Mouse (Mus musculus): ENCODE measurements around the gene Timm8a2. TPM values are rescaled to one million over a fixed set of nuclear protein-coding genes. Genes with fewer than 3 reads are reported as not detected.
"Not testable (repeated sequence)": the region's sequence is repeated elsewhere in the genome, so short reads cannot be mapped to it uniquely, and the experiment has no call there.

Timm8a2 gene
- polyA plus RNA-seq, 1 experiment = not detected

DNA sequence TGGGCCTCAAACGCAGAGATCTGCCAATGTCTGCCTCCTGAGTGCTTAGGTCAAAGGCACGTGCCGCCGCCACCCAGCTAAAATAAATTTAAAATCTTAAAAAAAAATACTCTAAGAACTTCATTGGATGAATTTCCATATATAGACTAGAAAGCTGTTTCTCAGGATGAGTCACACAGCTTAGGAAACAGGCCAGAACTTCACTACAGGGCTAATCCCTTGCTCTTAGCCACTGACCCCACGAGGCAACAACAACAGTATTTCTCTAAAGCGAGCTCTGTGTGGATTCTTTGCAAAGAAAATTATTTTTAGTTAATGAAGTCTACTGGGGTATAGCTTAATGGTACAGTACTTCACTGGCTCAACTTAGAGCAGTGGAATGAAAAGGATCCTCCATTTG is 26.9 kb downstream of the Timm8a2 start:
- Histone ChIP-seq H3K27ac (ENCODE audit: insufficient read depth, low read depth, low read length) (no peak overlapping the region), H3K4me3 (ENCODE audit: insufficient read depth, low read depth, low read length) (no peak overlapping the region), H3K4me1 (ENCODE audit: control insufficient read depth, insufficient read depth, low read length) (no peaks in the 10 kb centered on the region)
- 70% methylated on average over 6 of the region's 6 CpGs for WGBS
- TF ChIP-seq POLR2A (IDR thresholded peaks at IDR 0.05; ENCODE audit: insufficient read depth, low read depth, low read length) = no peak
- no peak for TF ChIP-seq CTCF (IDR thresholded peaks at IDR 0.05; ENCODE audit: insufficient read depth, low read depth, low read length)

DNA sequence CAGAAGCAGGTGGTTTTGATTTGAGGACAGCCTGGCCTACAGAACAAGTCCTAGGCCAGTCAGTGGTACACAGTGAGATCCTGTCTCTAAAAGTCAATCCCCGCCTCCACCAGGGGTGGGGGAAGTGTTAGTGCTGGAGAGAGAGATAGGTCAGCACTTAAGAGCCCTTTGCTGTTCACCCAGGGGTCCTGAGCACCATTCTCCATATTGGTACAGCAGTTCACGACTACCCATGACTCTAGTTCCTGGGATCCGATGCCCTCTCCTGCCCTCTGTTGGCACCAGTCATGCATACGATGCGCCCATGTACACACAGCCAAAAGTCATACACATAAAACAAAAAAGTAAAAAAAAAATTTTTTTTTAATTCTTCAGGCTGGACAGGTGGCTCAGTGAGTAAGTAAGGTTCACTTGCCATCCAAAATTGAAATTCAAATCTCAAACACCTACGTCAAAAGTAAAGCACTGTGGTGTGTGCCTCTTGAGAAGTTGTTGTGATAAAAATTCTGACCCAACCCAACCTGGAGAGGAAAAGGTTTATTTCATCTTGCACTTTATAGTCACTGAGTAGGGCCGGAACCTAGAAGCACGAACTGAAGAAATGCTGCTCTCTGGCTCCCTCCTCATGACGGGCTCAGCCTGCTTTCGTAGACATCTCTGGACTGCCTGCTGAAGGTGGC is 28.1 kb downstream of the Timm8a2 start:
- no peaks in the 10 kb centered on the region for H3K4me1 ChIP-seq (ENCODE audit: control insufficient read depth, insufficient read depth, low read length)
- H3K4me3 ChIP-seq (ENCODE audit: insufficient read depth, low read depth, low read length) = no peak overlapping the region
- 89% methylated on average over 10 of the region's 10 CpGs for WGBS
- TF ChIP-seq POLR2A (IDR thresholded peaks at IDR 0.05; ENCODE audit: insufficient read depth, low read depth, low read length) (no peak), CTCF (IDR thresholded peaks at IDR 0.05; ENCODE audit: insufficient read depth, low read depth, low read length) (no peak)
- H3K27ac ChIP-seq (ENCODE audit: insufficient read depth, low read depth, low read length) = no peak overlapping the region

- Histone ChIP-seq H3K4me3 (ENCODE audit: insufficient read depth, low read depth, low read length) (no peak overlapping the region), H3K27ac (ENCODE audit: insufficient read depth, low read depth, low read length) (no peak overlapping the region), H3K4me1 (ENCODE audit: control insufficient read depth, insufficient read depth, low read length) (no peaks in the 10 kb centered on the region)
- 86% methylated on average over 5 of the region's 5 CpGs for WGBS
- TF ChIP-seq POLR2A (IDR thresholded peaks at IDR 0.05; ENCODE audit: insufficient read depth, low read depth, low read length) (no peak), CTCF (IDR thresholded peaks at IDR 0.05; ENCODE audit: insufficient read depth, low read depth, low read length) (no peak)
Observed at GRCm38 (mm10) chr14:122063599-122063998, 29.1 kb downstream of the Timm8a2 start.

- TF ChIP-seq CTCF (IDR thresholded peaks at IDR 0.05; ENCODE audit: insufficient read depth, low read depth, low read length) (peak; percentile 56; the same call in 1 of the 2 replicates), POLR2A (IDR thresholded peaks at IDR 0.05; ENCODE audit: insufficient read depth, low read depth, low read length) (no peak)
- H3K4me3 ChIP-seq (ENCODE audit: insufficient read depth, low read depth, low read length) = no peak overlapping the region
- H3K4me1 ChIP-seq (ENCODE audit: control insufficient read depth, insufficient read depth, low read length) = no peaks in the 10 kb centered on the region
- WGBS = 2% methylated on average over 2 of the region's 2 CpGs
- no peak overlapping the region for H3K27ac ChIP-seq (ENCODE audit: insufficient read depth, low read depth, low read length)
Observed at GRCm38 (mm10) chr14:122064519-122064918, 30.0 kb downstream of the Timm8a2 start.

- 86% methylated on average over 4 of the region's 4 CpGs for WGBS
- TF ChIP-seq POLR2A (IDR thresholded peaks at IDR 0.05; ENCODE audit: insufficient read depth, low read depth, low read length) (no peak), CTCF (IDR thresholded peaks at IDR 0.05; ENCODE audit: insufficient read depth, low read depth, low read length) (no peak)
- H3K27ac ChIP-seq (ENCODE audit: insufficient read depth, low read depth, low read length) = no peak overlapping the region
- no peaks in the 10 kb centered on the region for H3K4me1 ChIP-seq (ENCODE audit: control insufficient read depth, insufficient read depth, low read length)
- H3K4me3 ChIP-seq (ENCODE audit: insufficient read depth, low read depth, low read length) = no peak overlapping the region
Observed at GRCm38 (mm10) chr14:122066243-122066642, 31.8 kb downstream of the Timm8a2 start.

- not testable (repeated sequence) for H3K4me1 ChIP-seq (ENCODE audit: control insufficient read depth, insufficient read depth, low read length); H3K4me3 ChIP-seq (ENCODE audit: insufficient read depth, low read depth, low read length); H3K27ac ChIP-seq (ENCODE audit: insufficient read depth, low read depth, low read length)
- 48% methylated on average over 3 of the region's 3 CpGs for WGBS
Observed at GRCm38 (mm10) chr14:122068036-122068435, 33.6 kb downstream of the Timm8a2 start.

DNA sequence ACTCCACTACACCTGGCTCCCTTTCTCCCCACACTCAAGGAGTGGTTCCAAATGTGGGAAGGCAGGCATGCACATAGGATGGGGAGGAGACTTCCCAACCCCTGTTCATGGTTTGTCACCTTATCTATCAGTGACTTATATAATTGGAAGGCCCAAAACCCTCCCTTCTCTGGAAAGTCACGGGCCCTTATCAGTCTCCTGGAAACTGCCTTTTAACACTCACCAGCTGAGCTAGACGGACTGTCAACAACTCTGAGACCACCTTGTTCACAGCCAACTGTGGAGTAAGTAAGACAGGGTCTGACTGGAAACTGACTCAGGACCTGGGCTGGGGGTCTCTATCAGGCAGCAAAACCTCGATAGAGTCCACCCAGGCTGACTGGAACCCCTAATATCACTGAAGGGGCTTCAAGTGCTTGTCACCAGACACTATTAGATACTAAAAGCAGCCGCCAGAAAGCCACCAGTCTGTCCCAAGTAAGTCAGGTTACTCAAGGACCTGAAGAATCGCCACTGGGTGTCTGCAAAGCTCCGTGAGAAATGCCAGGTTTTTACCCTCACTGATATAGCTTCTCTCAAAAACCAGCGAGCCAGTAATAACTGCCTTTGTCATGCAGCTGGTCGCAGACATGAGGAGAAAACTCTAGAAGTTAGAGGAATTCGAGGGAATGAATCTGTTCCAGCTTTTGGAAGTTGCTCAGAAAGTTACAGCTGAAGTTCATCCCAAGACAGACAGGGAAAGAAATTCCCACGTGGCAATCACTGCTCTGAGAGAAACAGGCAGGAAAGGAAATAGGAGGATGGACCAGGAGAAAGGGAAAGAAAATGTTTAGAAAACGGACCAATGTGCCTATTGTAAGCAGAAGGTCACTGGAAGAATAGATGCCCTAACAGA is 34.6 kb downstream of the Timm8a2 start:
- H3K4me3 ChIP-seq (ENCODE audit: insufficient read depth, low read depth, low read length) = no peak overlapping the region
- TF ChIP-seq CTCF (IDR thresholded peaks at IDR 0.05; ENCODE audit: insufficient read depth, low read depth, low read length) (no peak), POLR2A (IDR thresholded peaks at IDR 0.05; ENCODE audit: insufficient read depth, low read depth, low read length) (no peak)
- no peak overlapping the region for H3K27ac ChIP-seq (ENCODE audit: insufficient read depth, low read depth, low read length)
- no peaks in the 10 kb centered on the region for H3K4me1 ChIP-seq (ENCODE audit: control insufficient read depth, insufficient read depth, low read length)
- WGBS = 53% methylated on average over 11 of the region's 11 CpGs

DNA sequence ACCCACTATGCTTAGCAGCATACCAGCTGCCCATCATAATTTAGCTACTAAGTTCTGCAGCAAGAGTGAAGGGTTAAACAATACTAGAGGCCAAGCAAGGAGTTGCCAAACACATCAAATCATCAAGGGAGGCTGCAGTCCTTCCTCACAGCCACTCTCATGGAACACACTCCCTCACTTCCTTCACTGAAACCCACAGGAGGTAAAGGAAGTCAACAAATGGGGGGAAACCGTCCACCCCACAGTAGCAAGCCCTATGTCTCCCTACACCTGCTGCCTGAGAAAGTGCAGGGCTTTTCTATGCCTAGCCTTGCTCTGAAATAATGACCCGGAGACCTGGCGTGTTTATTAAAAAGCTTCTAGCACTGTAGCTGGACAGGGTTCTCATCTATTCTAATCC is 35.5 kb downstream of the Timm8a2 start:
- 84% methylated on average over 3 of the region's 3 CpGs for WGBS
- TF ChIP-seq POLR2A (IDR thresholded peaks at IDR 0.05; ENCODE audit: insufficient read depth, low read depth, low read length) (no peak), CTCF (IDR thresholded peaks at IDR 0.05; ENCODE audit: insufficient read depth, low read depth, low read length) (no peak)
- Histone ChIP-seq H3K27ac (ENCODE audit: insufficient read depth, low read depth, low read length) (no peak overlapping the region), H3K4me3 (ENCODE audit: insufficient read depth, low read depth, low read length) (no peak overlapping the region), H3K4me1 (ENCODE audit: control insufficient read depth, insufficient read depth, low read length) (peaks cover 4% of the 10 kb centered on the region)

- TF ChIP-seq CTCF (IDR thresholded peaks at IDR 0.05; ENCODE audit: insufficient read depth, low read depth, low read length) = no peak
- TF ChIP-seq POLR2A (IDR thresholded peaks at IDR 0.05; ENCODE audit: insufficient read depth, low read depth, low read length) = no peak
- WGBS = 92% methylated on average over 5 of the region's 5 CpGs
- Histone ChIP-seq H3K4me3 (ENCODE audit: insufficient read depth, low read depth, low read length) (no peak overlapping the region), H3K4me1 (ENCODE audit: control insufficient read depth, insufficient read depth, low read length) (peaks cover 4% of the 10 kb centered on the region), H3K27ac (ENCODE audit: insufficient read depth, low read depth, low read length) (no peak overlapping the region)
Observed at GRCm38 (mm10) chr14:122073422-122073821, 38.9 kb downstream of the Timm8a2 start.

All from olfactory bulb, adult 2 months (tissue).